Mouse (Mus musculus) right cerebral cortex, postnatal 14 days (tissue): ENCODE data around the gene Arglu1.

Experiments
- DNase-seq: peaks from one replicate; pipeline ENCODE4 v3.0.0; 2022

Gene Arglu1

DNA sequence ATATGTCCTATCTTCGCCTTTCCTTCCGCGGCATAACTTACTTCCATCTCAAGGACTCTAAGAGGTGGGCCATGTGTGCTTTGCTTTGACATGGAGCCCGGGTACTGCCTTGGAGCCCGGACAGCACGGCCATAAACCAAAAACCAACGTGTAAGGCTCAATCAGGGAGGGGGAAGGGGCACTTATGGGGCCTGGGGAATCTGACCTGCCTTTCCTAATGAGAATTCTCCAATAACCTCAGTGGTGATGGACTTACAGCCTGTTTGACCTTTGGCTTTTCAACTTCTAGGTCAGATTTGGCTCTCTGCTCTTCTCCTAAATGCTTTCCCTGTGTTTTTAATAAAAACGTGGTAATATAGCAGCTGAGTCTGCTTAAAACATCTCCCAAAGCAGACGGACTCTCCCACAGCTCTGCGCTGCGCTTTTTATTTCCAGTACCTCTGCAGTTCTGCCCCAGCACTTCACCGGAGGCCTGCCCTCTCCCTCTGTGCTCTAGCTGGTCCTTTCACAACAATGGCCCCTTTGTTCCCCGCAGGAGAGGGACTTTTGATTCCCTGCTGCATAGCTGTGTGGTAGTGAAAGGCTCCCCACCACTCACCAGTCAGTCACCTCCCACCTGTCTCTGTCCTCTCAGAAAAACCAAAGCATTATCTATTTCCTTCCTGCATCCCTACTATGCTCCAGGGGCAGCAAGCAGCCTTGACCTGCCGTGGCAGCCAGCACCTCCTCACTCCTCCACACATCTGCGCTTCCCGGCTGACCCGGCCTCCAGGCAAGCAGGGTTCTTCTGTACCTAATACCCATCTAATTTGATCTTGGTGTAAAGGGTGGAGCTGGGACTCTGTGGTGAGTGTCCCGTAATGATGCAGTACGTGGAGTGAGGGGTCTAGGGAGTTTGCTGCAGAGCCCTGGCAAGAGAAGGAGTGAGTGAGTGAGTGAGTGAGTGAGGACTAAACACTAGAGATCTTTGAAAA is 70.8 kb downstream of the Arglu1 start:
- no peak for DNase-seq
